Mouse (Mus musculus) ES-Bruce4 (cell line): ENCODE results near the gene Rfc5. TPM values are rescaled to one million over a fixed set of nuclear protein-coding genes. Genes with fewer than 3 reads are reported as not detected.

Experiments used
- H3K27ac ChIP-seq: 2 replicates; pipeline ENCODE4 v1.5.1; 2012; ENCODE audit warnings: low read length, inconsistent platforms; ENCODE audit not compliant: insufficient read depth
- H3K27me3 ChIP-seq: 2 replicates; pipeline ENCODE4 v1.6.1; 2012; ENCODE audit warnings: mild to moderate bottlenecking, low read length, inconsistent platforms; ENCODE audit not compliant: control insufficient read depth, poor library complexity, insufficient read depth, severe bottlenecking
- H3K36me3 ChIP-seq: 2 replicates; pipeline ENCODE4 v1.6.1; 2012; ENCODE audit warnings: inconsistent platforms, mild to moderate bottlenecking, low read length, moderate library complexity; ENCODE audit not compliant: control insufficient read depth, poor library complexity, insufficient read depth, severe bottlenecking
- H3K4me1 ChIP-seq: one replicate; pipeline ENCODE4 v1.8.1; 2011; ENCODE audit warnings: low read length; ENCODE audit not compliant: control insufficient read depth, insufficient read depth
- H3K4me3 ChIP-seq: 2 replicates; pipeline ENCODE4 v1.5.1; 2011; ENCODE audit warnings: low read depth, mild to moderate bottlenecking, low read length
- H3K9ac ChIP-seq: 2 replicates; pipeline ENCODE4 v1.6.1; 2012; ENCODE audit warnings: low read depth, mild to moderate bottlenecking, inconsistent platforms; ENCODE audit not compliant: poor library complexity, severe bottlenecking
- H3K9me3 ChIP-seq: replicated peaks from 2 replicates; pipeline ENCODE4 v1.6.1; 2012; ENCODE audit warnings: mild to moderate bottlenecking, low read length, inconsistent platforms; ENCODE audit not compliant: control insufficient read depth, poor library complexity, insufficient read depth, severe bottlenecking
- CTCF ChIP-seq: IDR thresholded peaks from one replicate; pipeline ENCODE4 v1.8.1; 2011; ENCODE audit warnings: low read depth, low read length
- EP300 ChIP-seq: IDR thresholded peaks from 2 replicates; pipeline ENCODE4 v1.6.1; 2011; ENCODE audit warnings: low read depth, low read length; ENCODE audit not compliant: insufficient read depth
- POLR2A ChIP-seq: IDR thresholded peaks from one replicate; pipeline ENCODE4 v1.8.1; 2011; ENCODE audit warnings: low read length; ENCODE audit not compliant: insufficient read depth
- polyA plus RNA-seq: library from polyadenylated mRNA; stranded (reverse); fragments of >200 nt; gene quantifications from 2 replicates; pipeline ENCODE4 v1.2.4, GENCODE M21; 2011; ENCODE audit warnings: low read depth; ENCODE audit not compliant: missing spikeins, insufficient read depth, insufficient read length

Rfc5 gene
- polyA plus RNA-seq, 1 experiment: 158 TPM

- Histone ChIP-seq H3K4me3 (no peak overlapping the region), H3K27me3 (no peaks in the 10 kb centered on the region)
- TF ChIP-seq EP300 (no peak), CTCF (no peak), POLR2A (no peak)
Measured at GRCm38 (mm10) chr5:117340081-117340480, 48.8 kb downstream of the Rfc5 start.

GRCm38 (mm10) chr5:117338503-117338902 lies 50.3 kb downstream of the Rfc5 start:
- no peak for TF ChIP-seq POLR2A
- Histone ChIP-seq H3K36me3 (no peaks in the 10 kb centered on the region), H3K27me3 (no peaks in the 10 kb centered on the region), H3K4me3 (no peak overlapping the region), H3K9me3 (no peaks in the 10 kb centered on the region), H3K4me1 (no peaks in the 10 kb centered on the region), H3K27ac (no peak overlapping the region), H3K9ac (no peak overlapping the region)

More at GRCm38 (mm10) chr5:117340081-117340480, 48.8 kb downstream of the Rfc5 start:
- no peaks in the 10 kb centered on the region for H3K4me1 ChIP-seq
- H3K9ac ChIP-seq: no peak overlapping the region
- H3K27ac ChIP-seq: no peak overlapping the region
- H3K9me3 ChIP-seq: no peaks in the 10 kb centered on the region
- H3K36me3 ChIP-seq: no peaks in the 10 kb centered on the region

DNA sequence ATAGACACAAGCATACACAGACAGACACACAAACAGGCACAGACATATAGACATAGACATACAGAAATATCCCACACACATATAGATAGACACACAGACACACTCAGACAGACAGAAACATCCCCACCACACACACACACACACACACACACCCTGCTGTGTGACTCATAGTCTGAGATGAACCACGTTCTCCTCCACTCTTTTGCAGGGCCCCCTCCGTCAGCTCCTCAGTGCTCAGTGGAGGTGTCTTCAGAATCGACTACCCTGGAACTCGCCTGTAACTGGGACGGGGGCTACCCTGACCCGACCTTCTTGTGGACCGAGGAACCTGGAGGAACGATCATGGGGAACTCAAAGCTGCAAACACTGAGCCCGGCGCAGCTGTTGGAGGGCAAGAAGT lies 50.8 kb downstream of the Rfc5 start:
- Histone ChIP-seq H3K4me1 (no peaks in the 10 kb centered on the region), H3K9me3 (no peaks in the 10 kb centered on the region), H3K4me3 (no peak overlapping the region), H3K9ac (no peak overlapping the region), H3K27me3 (no peaks in the 10 kb centered on the region), H3K36me3 (no peaks in the 10 kb centered on the region), H3K27ac (no peak overlapping the region)
- TF ChIP-seq POLR2A (no peak), EP300 (no peak), CTCF (no peak)

GRCm38 (mm10) chr5:117330457-117330856 lies 58.4 kb downstream of the Rfc5 start:
- no peak overlapping the region for H3K4me3 ChIP-seq
- TF ChIP-seq EP300: 0 out of 2 replicates have a peak, but pooled peaks have one; percentile 25
- no peak for TF ChIP-seq POLR2A
- no peaks in the 10 kb centered on the region for H3K27me3 ChIP-seq
- peaks cover 2% of the 10 kb centered on the region for H3K4me1 ChIP-seq
- no peaks in the 10 kb centered on the region for H3K36me3 ChIP-seq
- H3K9ac ChIP-seq: no peak overlapping the region
- no peak overlapping the region for H3K27ac ChIP-seq
- no peaks in the 10 kb centered on the region for H3K9me3 ChIP-seq

Other genes with a start within 250 kb of the Rfc5 start
- 246 and 264 TPM in 2 replicates for gene Pebp1, start 101.4 kb downstream of the Rfc5 start, polyA plus RNA-seq
- 15.7 and 21.6 TPM in 2 replicates for gene Vsig10, start 70.0 kb downstream of the Rfc5 start, polyA plus RNA-seq
- 49.5 and 56.1 TPM in 2 replicates for gene Wsb2, start 31.7 kb downstream of the Rfc5 start, polyA plus RNA-seq
- 1.3 and 1.6 TPM in 2 replicates for gene Ksr2, start 25.0 kb upstream of the Rfc5 start, polyA plus RNA-seq